27 mouse cellular contexts compared by ENCODE assay signal in genomic region chr1:191099772-191100291, GRCm38 (mm10). TPM values are rescaled to one million over a fixed set of nuclear protein-coding genes. Genes with fewer than 3 reads are reported as not detected.
"Had no signal": no experiment of that assay in that cellular context is flagged by ENCODE, and none has a peak within 500 bp of the region (broad histone marks: within the 10 kb centered on the region; RNA-seq: fewer than 3 reads in every experiment).

No protein-coding gene starts in this region.

- H3K36me3 ChIP-seq: heart, embryonic 13.5 days; heart, embryonic 15.5 days; hindbrain, embryonic 13.5 days; hindbrain, embryonic 15.5 days; liver, embryonic 12.5 days had no signal

- DNase-seq: gastrocnemius, adult 2 months; gastrocnemius, postnatal 10 days; gastrocnemius, postnatal 25 days; heart, adult 18-20 months; heart, postnatal 14 days; heart, postnatal 36 days; kidney, adult 18-20 months; kidney, adult 8-10 months; kidney, postnatal 25 days; kidney, postnatal 4 days; layer of hippocampus, adult 9-11 months; layer of hippocampus, postnatal 36 days; left cerebral cortex, postnatal 4 days had no signal

- H3K4me2 ChIP-seq: heart, embryonic 11.5 days; liver, embryonic 12.5 days had no signal

- H3K9ac ChIP-seq: heart, embryonic 13.5 days; heart, embryonic 15.5 days; hindbrain, embryonic 13.5 days; hindbrain, embryonic 15.5 days; liver, embryonic 12.5 days; liver, embryonic 14.5 days had no signal

- H3K27ac ChIP-seq: gastrocnemius, adult 2 months; heart, embryonic 13.5 days; heart, embryonic 15.5 days; hindbrain, embryonic 13.5 days; hindbrain, embryonic 15.5 days; kidney, postnatal 0 days; liver, embryonic 12.5 days; liver, embryonic 14.5 days had no signal

- H3K9me3 ChIP-seq: heart, embryonic 13.5 days; heart, embryonic 15.5 days; hindbrain, embryonic 13.5 days; hindbrain, embryonic 15.5 days; liver, embryonic 12.5 days had no signal

- H3K4me3 ChIP-seq: gastrocnemius, adult 2 months; heart, embryonic 13.5 days; heart, embryonic 15.5 days; hindbrain, embryonic 13.5 days; hindbrain, embryonic 15.5 days; liver, embryonic 12.5 days had no signal

- ATAC-seq: forebrain, embryonic 16.5 days; inflammation-experienced regulatory T-cells, adult 6 months; intestine, postnatal 0 days; liver, embryonic 12.5 days had no signal

RNA-seq across cellular contexts. Expression of gene Batf3, which starts 2.2 kb away (rescaled TPM):
- total RNA-seq: granulocyte monocyte progenitor cell, adult 5-6 weeks; heart, postnatal 14 days; hematopoietic stem cell, adult 5-6 weeks; layer of hippocampus, postnatal 14 days had no signal
